Mouse (Mus musculus): ENCODE results near the gene Thra. TPM values are rescaled to one million over a fixed set of nuclear protein-coding genes. Genes with fewer than 3 reads are reported as not detected.
A peak's percentile ranks its signal among the peaks of the same experiment; 100 is the strongest.

Gene Thra
- polyA plus RNA-seq, 1 experiment from 2014 or later: 24.9 TPM

DNA sequence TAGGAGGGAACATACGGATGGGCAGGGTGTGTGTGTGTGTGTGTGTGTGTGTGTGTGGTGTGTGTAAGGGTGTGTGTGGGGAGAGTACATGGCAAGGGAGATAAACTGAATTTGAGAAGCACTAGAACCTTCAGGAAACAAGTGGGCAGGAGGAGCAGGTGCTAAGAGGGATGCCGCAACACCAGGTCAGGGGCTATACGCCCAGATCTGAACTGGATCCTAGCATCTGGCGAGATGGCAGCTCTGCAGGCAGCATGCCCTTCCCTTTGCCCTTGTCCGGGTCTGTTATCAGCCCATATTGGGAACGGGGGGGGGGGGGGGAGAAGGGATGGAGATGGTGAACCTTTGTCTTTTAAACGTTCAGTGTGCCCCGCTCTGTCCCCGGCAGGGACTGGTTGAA is 1.5 kb upstream of the Thra start:
- H3K4me3 ChIP-seq (replicated peaks): no peak overlapping the region
- peaks cover 6% of the 10 kb centered on the region; the same call in 1 of the 2 replicates for H3K9me3 ChIP-seq
- H3K9ac ChIP-seq (replicated peaks): 0 out of 2 replicates have a peak overlapping the region, but pooled peaks have one; percentile 31
- no peaks in the 10 kb centered on the region for H3K27me3 ChIP-seq
- H3K36me3 ChIP-seq: no peaks in the 10 kb centered on the region
- 78% methylated on average over 8 of the region's 9 CpGs for WGBS
- H3K4me1 ChIP-seq (replicated peaks): peaks cover 30% of the 10 kb centered on the region
- H3K27ac ChIP-seq: no peak overlapping the region
- ATAC-seq (ENCODE audit: insufficient number of reproducible peaks, insufficient read depth, low FRiP score, low TSS enrichment, low read depth): no peak
- no peak overlapping the region for H3K4me2 ChIP-seq

DNA sequence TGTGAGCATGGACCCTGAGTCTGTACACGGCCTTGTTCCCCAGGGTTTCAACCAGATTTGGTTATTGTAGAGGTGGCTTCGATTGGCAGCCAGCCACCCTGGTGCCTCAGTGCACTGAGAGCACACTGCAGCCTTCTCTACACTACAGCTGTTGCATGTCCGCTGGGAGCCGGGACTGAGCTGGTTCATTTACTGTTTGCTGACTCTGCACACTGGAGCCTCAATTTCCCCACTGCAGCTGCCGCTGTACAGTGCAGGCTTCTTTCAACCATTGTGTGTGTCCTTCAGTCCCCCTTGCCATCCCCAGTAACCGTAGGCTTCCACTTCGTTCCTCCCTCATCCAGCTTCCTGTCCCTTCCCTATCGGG is 429 bp upstream of the Thra start:
- peak overlapping the region; percentile 89 for H3K4me3 ChIP-seq (replicated peaks)
- H3K27ac ChIP-seq: peak overlapping the region; percentile 92
- no peaks in the 10 kb centered on the region for H3K9me3 ChIP-seq
- H3K27me3 ChIP-seq: no peaks in the 10 kb centered on the region
- no peaks in the 10 kb centered on the region for H3K36me3 ChIP-seq
- ATAC-seq (ENCODE audit: insufficient number of reproducible peaks, insufficient read depth, low FRiP score, low TSS enrichment, low read depth): no peak
- H3K9ac ChIP-seq (replicated peaks): peak overlapping the region; percentile 91; the same call in 1 of the 2 replicates
- 10% methylated on average over 8 of the region's 8 CpGs for WGBS
- H3K4me1 ChIP-seq (replicated peaks): peaks cover 41% of the 10 kb centered on the region
- H3K4me2 ChIP-seq: peak overlapping the region; percentile 82

DNA sequence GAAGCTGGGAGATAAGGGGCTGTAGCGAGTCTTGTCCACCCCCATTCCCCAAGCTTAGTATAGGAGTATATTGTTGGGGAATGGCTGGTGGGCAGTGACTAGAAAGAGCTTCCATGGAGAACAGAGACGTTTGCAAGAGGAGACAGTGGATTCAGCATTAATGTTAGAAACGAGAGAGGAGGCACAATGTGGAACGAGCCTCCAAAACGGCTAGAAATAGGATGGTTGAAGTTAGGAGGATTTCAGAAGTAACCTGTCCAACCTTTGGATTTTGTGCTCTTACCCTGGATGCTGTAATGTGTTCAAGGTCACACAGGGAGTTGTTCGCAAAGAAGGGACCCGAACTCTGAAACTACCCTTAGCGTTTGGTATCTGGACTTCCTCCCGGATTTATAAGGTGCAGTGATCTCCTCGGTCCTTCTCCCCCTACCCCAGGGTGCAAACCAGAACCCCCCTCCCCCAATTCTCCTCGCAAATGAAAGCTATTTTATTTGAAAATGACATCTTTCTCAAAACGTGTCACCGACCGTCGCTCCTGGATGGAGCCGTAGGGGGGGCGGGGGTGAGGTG is 698 bp downstream of the Thra start:
- Histone ChIP-seq H3K9me3 (no peaks in the 10 kb centered on the region), H3K9ac (replicated peaks) (peak overlapping the region; percentile 91; the same call in 1 of the 2 replicates), H3K27me3 (no peaks in the 10 kb centered on the region), H3K4me2 (peak overlapping the region; percentile 82), H3K4me1 (replicated peaks) (peaks cover 52% of the 10 kb centered on the region), H3K27ac (peak overlapping the region; percentile 92), H3K36me3 (no peaks in the 10 kb centered on the region), H3K4me3 (replicated peaks) (peak overlapping the region; percentile 89)
- under 1% methylated on average over 17 of the region's 17 CpGs for WGBS
- no peak for ATAC-seq (ENCODE audit: insufficient number of reproducible peaks, insufficient read depth, low FRiP score, low TSS enrichment, low read depth)

DNA sequence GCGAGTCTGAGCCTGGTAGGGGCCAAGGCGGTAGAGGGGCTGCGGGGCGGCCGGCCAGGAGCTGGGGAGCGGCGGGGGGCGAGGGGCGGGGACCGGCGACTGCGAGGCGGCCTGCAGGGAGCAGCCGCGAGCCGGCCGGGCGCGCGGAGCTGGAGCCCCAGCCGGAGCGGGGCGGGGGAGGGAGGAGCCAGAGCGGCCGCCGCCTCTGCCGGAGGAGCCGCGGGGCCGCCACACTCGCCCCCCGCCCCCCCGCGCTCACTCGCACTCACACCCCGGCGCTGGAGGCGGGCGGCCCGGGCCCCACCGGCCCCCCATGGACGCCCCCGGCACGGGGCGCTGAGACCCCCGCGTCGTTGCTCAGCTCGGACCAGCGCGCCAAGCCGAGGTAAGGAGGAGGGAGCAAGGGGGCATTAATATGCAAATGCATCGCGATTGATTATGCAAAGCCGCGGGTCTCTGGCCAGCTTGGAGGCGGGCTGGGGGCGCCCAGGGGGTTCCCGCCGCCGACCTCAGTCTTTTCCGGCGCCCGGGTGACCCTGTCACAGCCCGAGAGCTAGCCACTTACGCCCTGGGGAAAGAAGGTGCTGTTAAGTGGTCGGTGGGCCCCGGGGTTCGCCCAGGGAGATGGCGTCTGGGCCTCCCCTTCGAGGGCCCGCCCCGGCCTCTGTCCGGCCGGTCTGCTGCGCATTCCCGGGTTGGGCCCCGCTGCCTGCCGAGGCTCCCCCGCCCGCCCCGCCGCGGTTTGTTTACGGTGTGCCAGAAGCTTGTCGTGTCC is 1.4 kb downstream of the Thra start:
- H3K9ac ChIP-seq (replicated peaks): peak overlapping the region; percentile 91
- H3K4me2 ChIP-seq: peak overlapping the region; percentile 82
- H3K27me3 ChIP-seq: no peaks in the 10 kb centered on the region
- peak overlapping the region; percentile 89 for H3K4me3 ChIP-seq (replicated peaks)
- H3K27ac ChIP-seq: peak overlapping the region; percentile 92
- no peaks in the 10 kb centered on the region for H3K36me3 ChIP-seq
- peaks cover 58% of the 10 kb centered on the region for H3K4me1 ChIP-seq (replicated peaks)
- peak; percentile 50 for ATAC-seq (ENCODE audit: insufficient number of reproducible peaks, insufficient read depth, low FRiP score, low TSS enrichment, low read depth)
- no peaks in the 10 kb centered on the region for H3K9me3 ChIP-seq
- WGBS: under 1% methylated on average over 84 of the region's 86 CpGs

DNA sequence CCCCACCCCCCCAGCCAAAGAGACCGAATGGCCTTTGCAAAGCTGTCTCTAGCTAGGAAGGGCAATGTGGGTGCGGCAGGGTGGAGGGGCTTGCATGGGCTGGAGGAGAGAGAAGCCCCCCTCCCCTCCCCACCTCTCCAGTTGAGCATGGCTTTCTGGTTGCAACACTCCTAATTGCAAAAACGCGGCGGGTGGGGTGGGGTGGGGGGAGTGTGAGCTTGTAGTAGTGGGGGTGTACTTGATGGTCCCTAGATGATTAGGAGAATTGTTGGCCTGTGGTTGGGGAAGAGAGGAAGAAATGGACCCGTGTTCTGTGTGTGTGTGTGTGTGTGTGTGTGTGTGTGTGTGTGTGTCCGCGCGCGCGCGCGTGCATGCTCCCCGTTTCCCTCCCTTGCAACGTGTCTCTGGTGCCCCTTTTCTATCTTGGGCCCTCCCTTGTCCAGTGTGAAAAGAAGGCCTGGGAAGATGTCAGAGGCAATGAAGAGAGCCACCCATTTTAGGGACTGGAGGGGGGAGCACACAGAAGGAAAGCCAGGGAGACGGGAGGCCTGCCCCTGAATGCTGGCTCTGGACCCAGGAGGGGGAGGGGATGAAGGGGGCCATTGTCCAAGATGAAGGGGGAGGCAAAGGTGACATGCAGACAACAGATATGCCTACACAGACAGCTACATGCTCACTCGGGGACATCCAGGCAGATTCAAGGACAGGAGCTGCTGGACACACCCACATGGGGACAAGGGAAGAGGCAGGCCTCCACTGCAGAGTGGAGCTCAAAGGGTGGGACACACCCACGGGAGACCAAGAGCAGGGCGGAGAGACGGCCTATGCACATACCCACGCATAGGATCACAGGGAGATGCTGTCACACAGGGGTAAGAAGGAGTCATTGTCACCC is 2.2 kb downstream of the Thra start:
- no peaks in the 10 kb centered on the region for H3K9me3 ChIP-seq
- H3K4me1 ChIP-seq (replicated peaks): peaks cover 67% of the 10 kb centered on the region
- peak overlapping the region; percentile 91 for H3K9ac ChIP-seq (replicated peaks)
- no peaks in the 10 kb centered on the region for H3K36me3 ChIP-seq
- H3K27ac ChIP-seq: peak overlapping the region; percentile 92
- H3K4me3 ChIP-seq (replicated peaks): peak overlapping the region; percentile 89
- H3K27me3 ChIP-seq: no peaks in the 10 kb centered on the region
- ATAC-seq (ENCODE audit: insufficient number of reproducible peaks, insufficient read depth, low FRiP score, low TSS enrichment, low read depth): no peak
- WGBS: 6% methylated on average over 21 of the region's 21 CpGs
- H3K4me2 ChIP-seq: peak overlapping the region; percentile 82

DNA sequence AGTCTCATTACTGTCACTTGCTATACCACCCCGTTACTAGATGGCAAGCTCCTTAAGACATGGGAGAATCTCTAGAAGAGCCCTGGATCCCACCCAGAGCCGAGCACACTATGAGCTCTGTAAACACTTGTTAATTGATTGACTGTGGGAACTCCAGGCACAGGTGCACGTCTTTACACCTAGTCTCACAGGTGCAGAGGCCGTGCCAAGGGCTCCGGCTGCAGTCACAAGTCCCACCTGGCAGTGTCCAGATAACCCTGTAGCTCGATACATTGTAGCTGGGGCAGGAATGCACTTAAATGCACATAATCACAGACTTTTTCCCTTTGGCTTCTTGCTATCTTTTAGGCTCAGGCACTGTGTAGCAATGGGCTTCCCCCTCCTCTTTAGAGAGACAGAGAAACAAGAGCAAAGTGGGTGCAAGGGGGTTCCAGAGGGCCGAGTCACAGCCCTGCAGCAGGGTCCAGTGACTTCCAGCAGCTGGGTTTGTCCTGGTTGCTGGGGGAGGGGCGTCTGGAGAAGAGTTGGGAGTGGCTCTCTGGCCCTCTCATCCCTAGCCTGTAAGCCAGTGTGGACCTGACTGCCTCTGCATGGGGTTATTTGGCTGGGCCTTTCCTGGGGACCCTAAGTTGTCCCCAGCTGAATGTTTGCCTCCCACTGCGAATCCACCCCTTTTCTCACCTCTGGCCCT is 3.4 kb downstream of the Thra start:
- H3K4me1 ChIP-seq (replicated peaks): peaks cover 78% of the 10 kb centered on the region
- no peaks in the 10 kb centered on the region for H3K9me3 ChIP-seq
- WGBS: 6% methylated on average over 9 of the region's 9 CpGs
- H3K27ac ChIP-seq: peak overlapping the region; percentile 60
- no peaks in the 10 kb centered on the region for H3K36me3 ChIP-seq
- H3K27me3 ChIP-seq: no peaks in the 10 kb centered on the region
- 0 out of 2 replicates have a peak overlapping the region, but pooled peaks have one; percentile 18 for H3K9ac ChIP-seq (replicated peaks)
- no peak for ATAC-seq (ENCODE audit: insufficient number of reproducible peaks, insufficient read depth, low FRiP score, low TSS enrichment, low read depth)
- peak overlapping the region; percentile 89 for H3K4me3 ChIP-seq (replicated peaks)
- peak overlapping the region; percentile 82 for H3K4me2 ChIP-seq

DNA sequence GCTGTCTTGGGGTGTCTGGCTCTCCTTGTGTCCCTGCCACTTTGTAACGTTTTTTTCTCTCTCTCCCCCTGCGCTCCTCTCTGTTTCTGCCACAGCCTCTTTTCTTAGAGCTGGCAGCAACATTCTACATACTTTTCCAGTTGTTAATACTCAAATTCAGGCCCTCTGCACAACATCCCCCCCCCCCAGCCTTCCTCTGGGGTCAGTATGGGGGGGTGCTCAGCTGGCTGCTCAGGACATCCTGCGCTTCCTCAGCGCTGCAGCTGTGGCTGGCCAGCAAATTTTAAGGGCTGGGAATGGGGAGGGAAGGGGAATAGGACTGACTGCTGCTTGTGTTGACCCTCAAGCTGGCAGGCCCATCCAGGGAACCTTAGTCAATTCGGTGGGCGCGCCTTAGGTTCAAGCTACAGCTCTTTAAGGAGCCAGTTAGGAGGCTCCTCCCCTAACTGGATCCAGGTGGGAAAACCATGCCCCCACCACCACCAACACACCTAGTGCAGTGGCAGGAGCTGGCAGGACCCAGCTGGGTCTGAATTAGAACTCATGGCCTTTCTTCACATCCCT is 4.1 kb downstream of the Thra start:
- H3K4me2 ChIP-seq: peak overlapping the region; percentile 82
- peak overlapping the region; percentile 60 for H3K27ac ChIP-seq
- H3K27me3 ChIP-seq: no peaks in the 10 kb centered on the region
- ATAC-seq (ENCODE audit: insufficient number of reproducible peaks, insufficient read depth, low FRiP score, low TSS enrichment, low read depth): no peak
- no peak overlapping the region; the same call in 1 of the 2 replicates for H3K9ac ChIP-seq (replicated peaks)
- peaks cover 86% of the 10 kb centered on the region for H3K4me1 ChIP-seq (replicated peaks)
- peak overlapping the region; percentile 89; the same call in 1 of the 2 replicates for H3K4me3 ChIP-seq (replicated peaks)
- no peaks in the 10 kb centered on the region for H3K9me3 ChIP-seq
- 31% methylated on average over 7 of the region's 7 CpGs for WGBS
- H3K36me3 ChIP-seq: no peaks in the 10 kb centered on the region

DNA sequence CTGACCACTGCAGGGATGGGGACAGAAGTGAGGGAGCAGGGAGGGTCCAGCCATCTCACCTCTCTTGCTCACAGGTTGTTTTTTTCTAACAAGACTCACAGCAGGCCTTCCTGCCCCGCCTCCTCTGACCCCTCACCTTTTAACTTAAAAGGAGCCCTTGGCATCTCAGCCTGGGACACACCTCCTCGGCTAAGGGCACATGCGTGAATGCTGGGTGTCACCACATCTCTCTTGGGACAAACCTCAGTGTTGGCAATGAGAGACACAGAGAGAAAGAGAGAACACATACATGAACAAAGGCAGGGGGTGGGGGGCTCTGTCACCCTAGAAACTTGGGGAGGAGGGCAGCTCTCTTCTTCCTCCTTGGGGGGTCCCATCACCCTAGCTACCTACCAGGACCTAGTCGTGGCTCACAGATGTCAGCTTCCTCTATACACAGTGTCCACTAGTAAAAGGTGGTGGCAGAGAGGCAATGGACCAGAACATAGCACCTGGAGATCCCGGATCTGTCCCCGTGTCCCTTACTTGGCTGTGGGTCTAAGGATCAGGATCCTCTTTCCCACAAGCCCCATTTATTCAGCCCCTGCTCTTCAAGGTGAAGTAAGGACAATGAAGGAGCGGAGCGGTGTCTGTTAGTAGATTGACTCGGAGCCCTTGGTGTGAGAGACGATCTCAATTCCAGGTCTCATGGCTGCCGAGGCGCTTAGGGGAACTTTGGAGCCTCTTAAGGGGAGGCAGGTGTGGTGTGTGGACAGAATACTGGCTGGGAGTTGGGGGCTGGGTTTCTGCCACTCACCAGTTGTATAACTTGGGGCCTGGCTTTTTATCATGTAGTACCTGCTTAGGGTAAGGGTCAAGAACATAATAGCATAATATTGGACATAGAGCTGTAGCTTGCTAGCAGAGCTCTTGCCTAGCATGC is 5.8 kb downstream of the Thra start:
- no peaks in the 10 kb centered on the region for H3K27me3 ChIP-seq
- no peak overlapping the region for H3K4me3 ChIP-seq (replicated peaks)
- peak overlapping the region; percentile 55; the same call in 1 of the 2 replicates for H3K4me2 ChIP-seq
- no peaks in the 10 kb centered on the region for H3K36me3 ChIP-seq
- peaks cover 86% of the 10 kb centered on the region for H3K4me1 ChIP-seq (replicated peaks)
- H3K27ac ChIP-seq: no peak overlapping the region
- H3K9me3 ChIP-seq: no peaks in the 10 kb centered on the region
- no peak for ATAC-seq (ENCODE audit: insufficient number of reproducible peaks, insufficient read depth, low FRiP score, low TSS enrichment, low read depth)
- no peak overlapping the region for H3K9ac ChIP-seq (replicated peaks)
- 43% methylated on average over 12 of the region's 12 CpGs for WGBS

DNA sequence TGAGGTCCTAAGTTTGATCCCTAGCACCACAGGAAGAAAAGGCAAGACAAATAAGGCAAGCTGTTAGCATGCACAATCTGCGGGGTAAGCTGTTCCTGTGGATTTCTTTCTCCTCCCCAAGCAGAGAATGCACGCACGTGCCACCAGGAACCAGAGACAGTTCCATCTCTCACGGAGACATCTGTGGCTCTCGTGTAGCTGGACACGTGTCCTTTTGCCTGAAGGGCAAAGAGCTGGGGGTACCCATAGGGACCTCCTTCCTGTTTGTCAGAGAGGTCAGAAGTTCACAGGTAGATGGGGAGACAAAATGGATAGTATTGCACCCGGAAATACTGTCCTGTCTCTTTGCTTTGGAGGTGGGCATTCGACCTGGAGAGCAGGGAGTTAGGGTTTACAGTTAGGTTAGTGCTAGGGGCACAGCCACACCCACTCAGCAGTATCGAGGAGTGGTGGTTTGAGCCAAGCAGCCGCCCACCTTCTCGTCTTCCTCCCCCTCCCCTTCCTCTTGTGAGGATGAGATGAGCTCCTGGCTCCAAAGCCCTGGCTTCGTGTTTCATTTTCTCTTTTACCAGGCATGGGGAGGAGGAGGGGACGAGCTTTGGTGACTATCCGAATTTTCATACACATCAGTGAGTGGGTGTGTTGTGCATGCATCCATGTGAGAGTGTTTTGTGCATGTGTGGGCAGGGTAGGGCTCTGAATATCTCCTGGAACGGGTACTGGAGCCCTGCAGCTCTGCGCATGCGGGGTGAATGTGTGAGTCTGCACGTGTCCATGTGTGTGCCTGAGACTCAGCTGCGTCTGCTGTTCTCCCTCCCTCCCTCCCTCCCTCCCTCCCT is 6.6 kb downstream of the Thra start:
- Histone ChIP-seq H3K4me1 (replicated peaks) (peaks cover 93% of the 10 kb centered on the region), H3K27me3 (no peaks in the 10 kb centered on the region), H3K4me3 (replicated peaks) (peak overlapping the region; percentile 24), H3K9ac (replicated peaks) (peak overlapping the region; percentile 14; the same call in 1 of the 2 replicates), H3K9me3 (no peaks in the 10 kb centered on the region), H3K36me3 (no peaks in the 10 kb centered on the region), H3K4me2 (peak overlapping the region; percentile 55), H3K27ac (peak overlapping the region; percentile 78)
- WGBS: 6% methylated on average over 19 of the region's 19 CpGs
- peak; percentile 64; the same call in 1 of the 2 replicates for ATAC-seq (ENCODE audit: insufficient number of reproducible peaks, insufficient read depth, low FRiP score, low TSS enrichment, low read depth)
